Mouse (Mus musculus): ENCODE measurements around the gene Stxbp5.

DNA sequence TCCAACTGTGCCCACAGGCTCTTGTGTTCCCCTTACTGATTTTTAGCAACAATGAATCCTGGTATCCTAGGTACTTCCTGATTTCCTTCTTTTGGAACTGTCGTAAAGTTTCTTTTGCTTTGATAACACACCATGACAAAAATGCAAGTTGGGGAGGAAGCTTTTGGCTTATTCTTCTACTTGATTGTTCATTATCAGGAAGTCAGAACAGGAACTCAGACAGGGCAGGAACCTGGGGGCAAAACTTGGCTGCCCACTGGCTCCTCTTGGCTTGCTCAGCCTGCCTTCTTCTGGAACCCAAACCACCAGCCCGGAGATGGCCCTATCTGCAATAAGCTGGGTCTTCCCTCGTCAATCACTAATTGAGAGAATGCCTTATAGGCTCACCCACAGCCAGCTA, 25.0 kb downstream of the Stxbp5 start:
- TF ChIP-seq MAFK (IDR thresholded peaks at IDR 0.05; ENCODE audit: insufficient read depth, low read depth, low read length) = no peak
- TF ChIP-seq CHD2 (IDR thresholded peaks at IDR 0.05; ENCODE audit: low read depth, low read length) = no peak
- TF ChIP-seq ZNF384 (IDR thresholded peaks at IDR 0.05; ENCODE audit: low read depth, low read length) = no peak

All from ES-E14 (cell line).